Mouse (Mus musculus): ENCODE measurements at regions not wholly inside any gene's neighbourhood (a gene's known extent, or its start where the extent isn't known, plus 50 kb on each side); places are given as distances from the start of the nearest gene placed in this dataset.

GRCm38 (mm10) chr6:79335131-79335530, 482.6 kb upstream of the Gm20594 start:
- DNase-seq (ENCODE audit: low spot score in 2 of 2), result peak in 1 of 2 experiments; percentile 1

All from left cerebral cortex, adult 8-10 months (tissue).